Mouse (Mus musculus) lung, adult 2 months (tissue): Measurements from ENCODE around the gene Mapk13.

ENCODE experiments used
- CTCF ChIP-seq: fragments of 200-500 bp; IDR thresholded peaks from 2 replicates; pipeline ENCODE4 v1.5.1; 2011; ENCODE audit warnings: mild to moderate bottlenecking, low read length, control low read depth; ENCODE audit not compliant: insufficient read depth
- POLR2A ChIP-seq: fragments of 200-500 bp; IDR thresholded peaks from 2 replicates; pipeline ENCODE4 v1.6.1; 2011; ENCODE audit warnings: low read depth, mild to moderate bottlenecking, control low read depth, low read length, borderline replicate concordance; ENCODE audit errors: extremely low read depth

- TF ChIP-seq CTCF (no peak), POLR2A (no peak)
Measured at GRCm38 (mm10) chr17:28757470-28757869, 11.6 kb upstream of the Mapk13 start.
